Mouse (Mus musculus): ENCODE measurements at regions not wholly inside any gene's neighbourhood (a gene's known extent, or its start where the extent isn't known, plus 50 kb on each side); places are given as distances from the start of the nearest gene placed in this dataset. TPM values are rescaled to one million over a fixed set of nuclear protein-coding genes. Genes with fewer than 3 reads are reported as not detected.

DNA sequence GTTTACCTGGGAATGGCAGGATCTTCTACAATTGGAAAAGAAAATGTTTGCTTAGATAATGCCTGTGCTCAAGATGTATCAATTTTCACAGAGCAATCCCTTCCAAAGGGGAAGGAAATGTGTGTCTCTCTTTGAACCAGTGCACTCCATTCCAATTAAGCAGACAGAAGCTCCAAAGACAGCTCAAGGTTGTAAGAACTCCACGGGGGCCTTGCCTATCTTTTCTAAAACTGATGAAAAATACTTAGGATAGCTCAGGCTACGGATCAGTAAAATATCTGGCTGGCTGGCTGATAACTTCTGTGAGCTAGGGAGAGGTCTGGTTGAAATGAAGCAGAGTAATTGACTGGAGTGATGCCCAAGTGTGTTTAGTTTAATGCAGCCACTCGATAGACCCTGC is 138.6 kb upstream of the Steap4 start:
- Histone ChIP-seq H3K9ac (replicated peaks; ENCODE audit: low read depth, low read length) (no peak overlapping the region), H3K36me3 (ENCODE audit: control insufficient read depth, insufficient read depth, low read length) (no peaks in the 10 kb centered on the region), H3K4me2 (ENCODE audit: low read depth, low read length) (no peak overlapping the region), H3K27ac (ENCODE audit: low read depth, low read length) (no peak overlapping the region), H3K4me1 (ENCODE audit: control insufficient read depth, insufficient read depth, low read length) (no peaks in the 10 kb centered on the region), H3K4me3 (ENCODE audit: low read depth, low read length) (no peak overlapping the region), H3K27me3 (ENCODE audit: control insufficient read depth, insufficient read depth, low read length) (no peaks in the 10 kb centered on the region), H3K9me3 (ENCODE audit: control insufficient read depth, low read length) (no peaks in the 10 kb centered on the region)
- ATAC-seq (ENCODE audit: low read depth), result no peak
- 73% methylated on average over 3 of the region's 3 CpGs for WGBS

DNA sequence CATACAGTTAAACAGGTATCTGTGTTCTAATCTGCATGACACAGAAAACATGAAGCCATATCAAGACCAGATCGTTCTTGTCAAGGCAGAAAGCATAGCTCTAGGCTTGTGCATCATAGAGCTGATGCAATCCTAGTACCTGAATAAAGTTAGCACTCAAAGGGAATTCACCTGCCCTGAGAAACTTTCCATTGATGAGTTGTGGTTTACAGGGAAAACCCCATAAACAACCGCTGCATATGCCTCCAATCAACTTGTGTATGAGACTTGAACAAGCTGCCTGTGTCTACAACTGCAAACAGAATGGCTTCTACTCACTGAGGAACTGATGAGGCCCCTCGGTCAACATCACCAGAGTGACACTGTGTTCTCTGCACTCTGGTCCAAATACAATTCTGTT is 130.6 kb upstream of the Steap4 start:
- no peak for ATAC-seq (ENCODE audit: low read depth)
- Histone ChIP-seq H3K27me3 (ENCODE audit: control insufficient read depth, insufficient read depth, low read length) (no peaks in the 10 kb centered on the region), H3K4me2 (ENCODE audit: low read depth, low read length) (no peak overlapping the region), H3K4me3 (ENCODE audit: low read depth, low read length) (no peak overlapping the region), H3K4me1 (ENCODE audit: control insufficient read depth, insufficient read depth, low read length) (no peaks in the 10 kb centered on the region), H3K36me3 (ENCODE audit: control insufficient read depth, insufficient read depth, low read length) (no peaks in the 10 kb centered on the region), H3K9me3 (ENCODE audit: control insufficient read depth, low read length) (no peaks in the 10 kb centered on the region), H3K9ac (replicated peaks; ENCODE audit: low read depth, low read length) (no peak overlapping the region), H3K27ac (ENCODE audit: low read depth, low read length) (no peak overlapping the region)
- 86% methylated on average over 3 of the region's 3 CpGs for WGBS

DNA sequence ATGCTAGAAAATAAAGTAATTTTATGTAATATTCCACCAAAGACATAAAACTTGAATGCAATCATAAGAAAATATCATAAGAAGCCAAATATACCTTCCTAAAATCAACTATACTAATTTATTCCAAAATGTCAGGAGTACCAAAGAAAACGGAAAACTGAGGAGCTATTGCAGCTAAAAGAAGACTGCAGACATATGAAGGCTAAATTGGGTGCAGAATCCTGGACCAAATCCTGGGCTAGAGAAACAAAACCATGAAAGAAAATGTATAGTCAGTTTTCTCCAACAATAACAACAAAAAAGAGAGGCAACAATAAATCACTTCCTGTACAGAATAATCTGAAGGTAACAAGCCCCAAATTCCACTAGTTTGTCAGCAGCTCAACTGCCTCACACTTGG is 126.4 kb upstream of the Steap4 start:
- Histone ChIP-seq H3K27ac (ENCODE audit: low read depth, low read length) (no peak overlapping the region), H3K4me1 (ENCODE audit: control insufficient read depth, insufficient read depth, low read length) (no peaks in the 10 kb centered on the region), H3K9ac (replicated peaks; ENCODE audit: low read depth, low read length) (no peak overlapping the region), H3K4me3 (ENCODE audit: low read depth, low read length) (no peak overlapping the region), H3K9me3 (ENCODE audit: control insufficient read depth, low read length) (no peaks in the 10 kb centered on the region), H3K4me2 (ENCODE audit: low read depth, low read length) (no peak overlapping the region), H3K36me3 (ENCODE audit: control insufficient read depth, insufficient read depth, low read length) (no peaks in the 10 kb centered on the region), H3K27me3 (ENCODE audit: control insufficient read depth, insufficient read depth, low read length) (no peaks in the 10 kb centered on the region)
- ATAC-seq (ENCODE audit: low read depth), result no peak
- 95% methylated on average over 1 of the region's 1 CpGs for WGBS

- no peak overlapping the region for H3K4me3 ChIP-seq (ENCODE audit: low read depth, low read length)
- no peaks in the 10 kb centered on the region for H3K4me1 ChIP-seq (ENCODE audit: control insufficient read depth, insufficient read depth, low read length)
- 93% methylated on average over 2 of the region's 2 CpGs for WGBS
- no peak overlapping the region for H3K9ac ChIP-seq (replicated peaks; ENCODE audit: low read depth, low read length)
- ATAC-seq (ENCODE audit: low read depth), result no peak
- H3K9me3 ChIP-seq (ENCODE audit: control insufficient read depth, low read length), result no peaks in the 10 kb centered on the region
- no peak overlapping the region for H3K27ac ChIP-seq (ENCODE audit: low read depth, low read length)
- no peaks in the 10 kb centered on the region for H3K36me3 ChIP-seq (ENCODE audit: control insufficient read depth, insufficient read depth, low read length)
- H3K27me3 ChIP-seq (ENCODE audit: control insufficient read depth, insufficient read depth, low read length), result no peaks in the 10 kb centered on the region
- H3K4me2 ChIP-seq (ENCODE audit: low read depth, low read length), result no peak overlapping the region
Measured at GRCm38 (mm10) chr5:7863047-7863446, 97.2 kb upstream of the Steap4 start.

DNA sequence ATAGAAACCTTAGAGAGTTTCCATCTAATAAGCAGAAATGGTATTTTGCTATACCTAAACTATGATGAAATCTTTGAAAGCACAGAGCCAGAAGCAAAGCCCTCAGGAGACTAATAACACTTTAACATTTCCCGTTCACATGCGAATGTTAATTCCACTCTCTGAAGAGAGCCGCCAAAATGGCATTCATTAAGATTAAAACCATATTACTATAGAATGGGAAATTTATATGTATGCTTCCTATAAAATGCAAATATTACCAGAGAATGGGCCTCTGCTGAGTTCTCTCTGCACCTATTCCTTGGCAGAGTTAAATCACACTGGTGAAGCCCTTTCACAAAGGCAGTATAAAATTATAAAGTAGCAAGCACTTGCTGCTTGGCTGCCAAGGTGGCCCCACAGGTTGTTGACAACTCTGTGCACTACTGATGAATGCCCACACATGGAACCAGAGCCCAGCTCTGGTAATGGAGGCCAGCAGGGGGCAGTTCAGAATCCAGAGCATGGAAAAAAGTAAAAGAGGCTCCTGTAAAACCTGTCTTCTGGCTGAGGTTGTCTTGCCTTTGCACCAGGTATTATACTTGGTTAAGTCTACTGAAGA is 94.1 kb upstream of the Steap4 start:
- no peaks in the 10 kb centered on the region for H3K36me3 ChIP-seq (ENCODE audit: control insufficient read depth, insufficient read depth, low read length)
- no peak overlapping the region for H3K4me3 ChIP-seq (ENCODE audit: low read depth, low read length)
- no peaks in the 10 kb centered on the region for H3K9me3 ChIP-seq (ENCODE audit: control insufficient read depth, low read length)
- 52% methylated on average over 3 of the region's 3 CpGs for whole genome bisulfite sequencing
- no peak overlapping the region for H3K9ac ChIP-seq (replicated peaks; ENCODE audit: low read depth, low read length)
- H3K27me3 ChIP-seq (ENCODE audit: control insufficient read depth, insufficient read depth, low read length), result no peaks in the 10 kb centered on the region
- peak; percentile 51; the same call in 1 of the 2 replicates for ATAC-seq (ENCODE audit: low read depth)
- H3K27ac ChIP-seq (ENCODE audit: low read depth, low read length), result no peak overlapping the region
- no peak overlapping the region for H3K4me2 ChIP-seq (ENCODE audit: low read depth, low read length)
- H3K4me1 ChIP-seq (ENCODE audit: control insufficient read depth, insufficient read depth, low read length), result no peaks in the 10 kb centered on the region

GRCm38 (mm10) chr5:7899537-7899936 is 60.7 kb upstream of the Steap4 start:
- no peaks in the 10 kb centered on the region for H3K9me3 ChIP-seq (ENCODE audit: control insufficient read depth, low read length)
- H3K9ac ChIP-seq (replicated peaks; ENCODE audit: low read depth, low read length), result no peak overlapping the region
- H3K36me3 ChIP-seq (ENCODE audit: control insufficient read depth, insufficient read depth, low read length), result no peaks in the 10 kb centered on the region
- no peak overlapping the region for H3K4me2 ChIP-seq (ENCODE audit: low read depth, low read length)
- WGBS, result 77% methylated on average over 3 of the region's 3 CpGs
- peak; percentile 82 for ATAC-seq (ENCODE audit: low read depth)
- no peak overlapping the region for H3K4me3 ChIP-seq (ENCODE audit: low read depth, low read length)
- no peak overlapping the region for H3K27ac ChIP-seq (ENCODE audit: low read depth, low read length)
- no peaks in the 10 kb centered on the region for H3K27me3 ChIP-seq (ENCODE audit: control insufficient read depth, insufficient read depth, low read length)
- no peaks in the 10 kb centered on the region for H3K4me1 ChIP-seq (ENCODE audit: control insufficient read depth, insufficient read depth, low read length)

Small RNAs in the stretch of these regions (microRNA-seq; reads per million reads assigned to microRNA genes)
- gene Gm22196, result not detected
